12 mouse cellular contexts compared by ENCODE assay signal in genomic region chr2:12290235-12290634, GRCm38 (mm10).
"Had no signal": no experiment of that assay in that cellular context is flagged by ENCODE, and none has a peak within 500 bp of the region (broad histone marks: within the 10 kb centered on the region; RNA-seq: fewer than 3 reads in every experiment).

No protein-coding gene starts in this region.

- ATAC-seq: liver, postnatal 0 days; midbrain, embryonic 15.5 days had no signal

- H3K4me3 ChIP-seq: limb, embryonic 12.5 days; liver, embryonic 13.5 days; lung, embryonic 15.5 days; midbrain, embryonic 15.5 days; neural tube, embryonic 12.5 days had no signal

- H3K4me2 ChIP-seq: limb, embryonic 12.5 days; liver, embryonic 13.5 days; lung, embryonic 15.5 days; midbrain, embryonic 15.5 days; neural tube, embryonic 12.5 days had no signal

- H3K27ac ChIP-seq: kidney, postnatal 0 days; limb, embryonic 12.5 days; liver, embryonic 13.5 days; lung, embryonic 15.5 days; midbrain, embryonic 15.5 days; neural tube, embryonic 12.5 days had no signal

- H3K4me1 ChIP-seq: liver, embryonic 13.5 days; midbrain, embryonic 15.5 days; neural tube, embryonic 12.5 days had no signal

- H3K36me3 ChIP-seq: limb, embryonic 12.5 days; liver, embryonic 13.5 days; lung, embryonic 15.5 days; midbrain, embryonic 15.5 days; neural tube, embryonic 12.5 days had no signal

- H3K27me3 ChIP-seq: limb, embryonic 12.5 days; liver, embryonic 13.5 days; lung, embryonic 15.5 days; midbrain, embryonic 15.5 days; neural tube, embryonic 12.5 days had no signal

- H3K9ac ChIP-seq: limb, embryonic 12.5 days; liver, embryonic 13.5 days; liver, postnatal 0 days; lung, embryonic 15.5 days; midbrain, embryonic 15.5 days; neural tube, embryonic 12.5 days had no signal

- DNase-seq: kidney, adult 9 months; kidney, postnatal 4 days; liver; liver, embryonic 13.5 days; liver, postnatal 0 days; right cerebral cortex, postnatal 14 days; thymus, postnatal 36 days had no signal

- H3K9me3 ChIP-seq: limb, embryonic 12.5 days; liver, embryonic 13.5 days; lung, embryonic 15.5 days; midbrain, embryonic 15.5 days; neural tube, embryonic 12.5 days had no signal
